Mouse (Mus musculus): ENCODE data around the gene Mxi1. TPM values are rescaled to one million over a fixed set of nuclear protein-coding genes. Genes with fewer than 3 reads are reported as not detected.

Gene Mxi1
- polyA plus RNA-seq, 1 experiment from 2014 or later, result 50.7 TPM

- no peak overlapping the region for H3K9ac ChIP-seq (replicated peaks)
- 80% methylated on average over 16 of the region's 16 CpGs for WGBS
Observed at GRCm38 (mm10) chr19:53318143-53319132, 8.1 kb downstream of the Mxi1 start.

GRCm38 (mm10) chr19:53320264-53321110 is 10.2 kb downstream of the Mxi1 start:
- WGBS, result 78% methylated on average over 9 of the region's 9 CpGs
- H3K27me3 ChIP-seq, result no peaks in the 10 kb centered on the region
- H3K4me3 ChIP-seq (replicated peaks), result no peak overlapping the region
- no peak for ATAC-seq
- peaks cover 40% of the 10 kb centered on the region for H3K4me1 ChIP-seq (replicated peaks)
- H3K9ac ChIP-seq (replicated peaks), result no peak overlapping the region
- H3K9me3 ChIP-seq, result no peaks in the 10 kb centered on the region
- no peaks in the 10 kb centered on the region for H3K36me3 ChIP-seq
- H3K27ac ChIP-seq, result 0 out of 2 replicates have a peak overlapping the region, but pooled peaks have one; percentile 3
- H3K4me2 ChIP-seq (replicated peaks), result no peak overlapping the region

More at GRCm38 (mm10) chr19:53318143-53319132, 8.1 kb downstream of the Mxi1 start:
- ATAC-seq, result no peak
- H3K36me3 ChIP-seq, result no peaks in the 10 kb centered on the region
- peaks cover 36% of the 10 kb centered on the region for H3K4me1 ChIP-seq (replicated peaks)
- no peaks in the 10 kb centered on the region for H3K9me3 ChIP-seq
- no peak overlapping the region for H3K4me2 ChIP-seq (replicated peaks)
- no peaks in the 10 kb centered on the region for H3K27me3 ChIP-seq
- no peak overlapping the region for H3K27ac ChIP-seq
- H3K4me3 ChIP-seq (replicated peaks), result no peak overlapping the region

- 88% methylated on average over 10 of the region's 10 CpGs for WGBS
- Histone ChIP-seq H3K4me2 (replicated peaks) (no peak overlapping the region), H3K4me3 (replicated peaks) (no peak overlapping the region), H3K9ac (replicated peaks) (no peak overlapping the region), H3K4me1 (replicated peaks) (peaks cover 40% of the 10 kb centered on the region), H3K27me3 (no peaks in the 10 kb centered on the region), H3K36me3 (no peaks in the 10 kb centered on the region), H3K27ac (no peak overlapping the region), H3K9me3 (no peaks in the 10 kb centered on the region)
- no peak for ATAC-seq
Observed at GRCm38 (mm10) chr19:53321273-53321672, 11.0 kb downstream of the Mxi1 start.

GRCm38 (mm10) chr19:53322438-53323048 is 12.2 kb downstream of the Mxi1 start:
- no peak for ATAC-seq
- Histone ChIP-seq H3K4me1 (replicated peaks) (peaks cover 35% of the 10 kb centered on the region), H3K4me2 (replicated peaks) (no peak overlapping the region), H3K27ac (no peak overlapping the region), H3K9me3 (no peaks in the 10 kb centered on the region), H3K4me3 (replicated peaks) (no peak overlapping the region), H3K27me3 (no peaks in the 10 kb centered on the region), H3K36me3 (no peaks in the 10 kb centered on the region), H3K9ac (replicated peaks) (no peak overlapping the region)
- 94% methylated on average over 12 of the region's 12 CpGs for WGBS

GRCm38 (mm10) chr19:53324866-53325265 is 14.5 kb downstream of the Mxi1 start:
- 49% methylated on average over 6 of the region's 6 CpGs for WGBS
- Histone ChIP-seq H3K4me3 (replicated peaks) (no peak overlapping the region), H3K27ac (0 out of 2 replicates have a peak overlapping the region, but pooled peaks have one; percentile 56), H3K9ac (replicated peaks) (no peak overlapping the region), H3K4me2 (replicated peaks) (no peak overlapping the region), H3K36me3 (no peaks in the 10 kb centered on the region), H3K9me3 (no peaks in the 10 kb centered on the region), H3K27me3 (no peaks in the 10 kb centered on the region), H3K4me1 (replicated peaks) (peaks cover 40% of the 10 kb centered on the region)
- no peak for ATAC-seq

- peak overlapping the region; percentile 52 for H3K4me2 ChIP-seq (replicated peaks)
- ATAC-seq, result 0 out of 2 replicates have a peak, but pooled peaks have one; percentile 12
- no peaks in the 10 kb centered on the region for H3K36me3 ChIP-seq
- WGBS, result 12% methylated on average over 27 of the region's 27 CpGs
- peaks cover 49% of the 10 kb centered on the region for H3K4me1 ChIP-seq (replicated peaks)
- H3K9me3 ChIP-seq, result no peaks in the 10 kb centered on the region
- peak overlapping the region; percentile 20 for H3K4me3 ChIP-seq (replicated peaks)
- H3K9ac ChIP-seq (replicated peaks), result peak overlapping the region; percentile 48; the same call in 1 of the 2 replicates
- H3K27ac ChIP-seq, result peak overlapping the region; percentile 56
- H3K27me3 ChIP-seq, result no peaks in the 10 kb centered on the region
Observed at GRCm38 (mm10) chr19:53325578-53326295, 15.4 kb downstream of the Mxi1 start.

- Histone ChIP-seq H3K9ac (replicated peaks) (no peak overlapping the region), H3K4me2 (replicated peaks) (no peak overlapping the region), H3K9me3 (0 out of 2 replicates have a peak, but pooled peaks cover 2% of the 10 kb centered on the region), H3K36me3 (peaks cover 11% of the 10 kb centered on the region), H3K27me3 (no peaks in the 10 kb centered on the region), H3K27ac (peak overlapping the region; percentile 30; the same call in 1 of the 2 replicates), H3K4me1 (replicated peaks) (peaks cover 54% of the 10 kb centered on the region), H3K4me3 (replicated peaks) (no peak overlapping the region)
- no peak for ATAC-seq
- 76% methylated on average over 9 of the region's 9 CpGs for WGBS
Observed at GRCm38 (mm10) chr19:53328116-53328515, 17.8 kb downstream of the Mxi1 start.

GRCm38 (mm10) chr19:53329221-53329991 is 19.1 kb downstream of the Mxi1 start:
- peak; percentile 85 for ATAC-seq
- Histone ChIP-seq H3K36me3 (peaks cover 19% of the 10 kb centered on the region), H3K9me3 (0 out of 2 replicates have a peak, but pooled peaks cover 2% of the 10 kb centered on the region), H3K4me2 (replicated peaks) (peak overlapping the region; percentile 99), H3K4me1 (replicated peaks) (peaks cover 48% of the 10 kb centered on the region), H3K9ac (replicated peaks) (peak overlapping the region; percentile 78), H3K27me3 (no peaks in the 10 kb centered on the region), H3K27ac (peak overlapping the region; percentile 68), H3K4me3 (replicated peaks) (peak overlapping the region; percentile 85)
- WGBS, result under 1% methylated on average over 88 of the region's 106 CpGs

- H3K9ac ChIP-seq (replicated peaks), result peak overlapping the region; percentile 78
- peaks cover 25% of the 10 kb centered on the region for H3K36me3 ChIP-seq
- 0 out of 2 replicates have a peak, but pooled peaks cover 2% of the 10 kb centered on the region for H3K9me3 ChIP-seq
- ATAC-seq, result peak; percentile 79
- H3K27me3 ChIP-seq, result no peaks in the 10 kb centered on the region
- peaks cover 42% of the 10 kb centered on the region for H3K4me1 ChIP-seq (replicated peaks)
- WGBS, result under 1% methylated on average over 29 of the region's 29 CpGs
- H3K27ac ChIP-seq, result peak overlapping the region; percentile 68
- H3K4me3 ChIP-seq (replicated peaks), result peak overlapping the region; percentile 85
- H3K4me2 ChIP-seq (replicated peaks), result peak overlapping the region; percentile 99
Observed at GRCm38 (mm10) chr19:53329992-53330381, 19.7 kb downstream of the Mxi1 start.

- no peak for ATAC-seq
- no peak overlapping the region for H3K9ac ChIP-seq (replicated peaks)
- WGBS, result 92% methylated on average over 21 of the region's 21 CpGs
Observed at GRCm38 (mm10) chr19:53331882-53332500, 21.7 kb downstream of the Mxi1 start.

More at GRCm38 (mm10) chr19:53331882-53332500, 21.7 kb downstream of the Mxi1 start:
- H3K4me1 ChIP-seq (replicated peaks), result peaks cover 26% of the 10 kb centered on the region
- no peak overlapping the region for H3K4me3 ChIP-seq (replicated peaks)
- no peaks in the 10 kb centered on the region for H3K27me3 ChIP-seq
- H3K4me2 ChIP-seq (replicated peaks), result no peak overlapping the region
- H3K9me3 ChIP-seq, result 0 out of 2 replicates have a peak, but pooled peaks cover 3% of the 10 kb centered on the region
- H3K27ac ChIP-seq, result no peak overlapping the region
- H3K36me3 ChIP-seq, result peaks cover 35% of the 10 kb centered on the region
